Mouse (Mus musculus) hindbrain, embryonic 16.5 days (tissue): ENCODE results near the gene Lmod2. TPM values are rescaled to one million over a fixed set of nuclear protein-coding genes. Genes with fewer than 3 reads are reported as not detected.

Source experiments
- ATAC-seq: fragments of 200-750 bp; cut with Nextera tagmentation; 2 replicates; pipeline ENCODE4 v1.8.0; 2017; ENCODE audit warnings: moderate TSS enrichment, moderate library complexity
- H3K27ac ChIP-seq: fragments of 300-500 bp; sonication (generic); 2 replicates; pipeline ENCODE4 v1.5.1; 2014; ENCODE audit warnings: low read depth, mild to moderate bottlenecking, control low read depth, low read length, moderate library complexity
- H3K27me3 ChIP-seq: fragments of 300-500 bp; sonication (generic); replicated peaks from 2 replicates; pipeline ENCODE4 v1.6.1; 2014; ENCODE audit warnings: low read length; ENCODE audit not compliant: control insufficient read depth, insufficient read depth
- H3K36me3 ChIP-seq: fragments of 300-500 bp; sonication (generic); 2 replicates; pipeline ENCODE4 v1.6.1; 2014; ENCODE audit warnings: mild to moderate bottlenecking, low read length, moderate library complexity, mixed read lengths; ENCODE audit not compliant: control insufficient read depth, insufficient read depth
- H3K4me1 ChIP-seq: fragments of 300-500 bp; sonication (generic); 2 replicates; pipeline ENCODE4 v1.6.1; 2014; ENCODE audit warnings: low read depth, low read length; ENCODE audit not compliant: control insufficient read depth, insufficient read depth
- H3K4me2 ChIP-seq: fragments of 300-500 bp; sonication (generic); 2 replicates; pipeline ENCODE4 v1.6.1; 2014; ENCODE audit warnings: mild to moderate bottlenecking, low read length, control low read depth, moderate library complexity
- H3K4me3 ChIP-seq: fragments of 300-500 bp; sonication (generic); 2 replicates; pipeline ENCODE4 v1.5.1; 2014; ENCODE audit warnings: mild to moderate bottlenecking, low read length, control low read depth, moderate library complexity
- H3K9ac ChIP-seq: fragments of 300-500 bp; sonication (generic); 2 replicates; pipeline ENCODE4 v1.6.1; 2014; ENCODE audit warnings: low read depth, mild to moderate bottlenecking, control low read depth, low read length, moderate library complexity
- H3K9me3 ChIP-seq: fragments of 300-500 bp; sonication (generic); 2 replicates; pipeline ENCODE4 v1.6.1; 2014; ENCODE audit warnings: mild to moderate bottlenecking, low read length, moderate library complexity; ENCODE audit not compliant: control insufficient read depth
- WGBS: fragments of 180-500 bp; shearing (Covaris S2); extraction: QIAGEN DNeasy Blood & Tissue Kit; methylation state at CpG from one replicate; pipeline ENCODE4 v1.1.7; 2014; 5-methylcytosine and 5-hydroxymethylcytosine counted together
- polyA plus RNA-seq: library from polyadenylated mRNA; unstranded; fragments of >200 nt; fragmentation: Nextera tagmentation; extraction: Ambion mirVana; gene quantifications from 2 replicates; pipeline ENCODE4 v1.2.1, GENCODE M21; 2015

Lmod2 gene
- polyA plus RNA-seq = 0.30 TPM in 1 of 2 replicates, not detected in the other

DNA sequence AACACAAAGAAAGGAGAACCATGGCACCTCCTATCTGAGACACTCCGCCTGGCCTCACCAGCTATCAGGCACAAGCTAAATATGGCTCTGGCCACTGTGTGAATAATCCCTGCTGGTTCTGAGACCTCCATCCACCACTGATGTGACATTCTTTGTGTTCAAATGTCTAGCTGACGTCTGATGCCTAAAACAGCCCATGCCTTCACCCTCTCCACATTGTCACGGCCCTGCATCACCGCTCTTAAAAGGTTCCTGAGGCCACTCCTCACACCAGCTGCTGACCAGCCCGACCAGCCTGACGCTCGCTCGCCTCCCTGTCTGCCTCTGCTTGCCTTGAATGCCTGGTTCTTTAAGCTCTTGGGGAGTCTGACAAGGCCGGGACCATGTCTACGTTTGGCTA, at the start of gene Lmod2:
Gene Lmod2, plus strand, starts transcription at position 263 of the 400 bp plus-strand sequence.
- Histone ChIP-seq H3K4me3 (no peak within 1 kb of the TSS), H3K4me2 (no peak within 1 kb of the TSS), H3K9me3 (no peaks in the 10 kb centered on the region), H3K4me1 (no peaks in the 10 kb centered on the region), H3K9ac (no peak within 1 kb of the TSS), H3K36me3 (no peaks in the 10 kb centered on the region), H3K27me3 (no peaks in the 10 kb centered on the region), H3K27ac (no peak within 1 kb of the TSS)
- 71% methylated on average over 10 of the region's 10 CpGs for WGBS
- ATAC-seq = no peak

DNA sequence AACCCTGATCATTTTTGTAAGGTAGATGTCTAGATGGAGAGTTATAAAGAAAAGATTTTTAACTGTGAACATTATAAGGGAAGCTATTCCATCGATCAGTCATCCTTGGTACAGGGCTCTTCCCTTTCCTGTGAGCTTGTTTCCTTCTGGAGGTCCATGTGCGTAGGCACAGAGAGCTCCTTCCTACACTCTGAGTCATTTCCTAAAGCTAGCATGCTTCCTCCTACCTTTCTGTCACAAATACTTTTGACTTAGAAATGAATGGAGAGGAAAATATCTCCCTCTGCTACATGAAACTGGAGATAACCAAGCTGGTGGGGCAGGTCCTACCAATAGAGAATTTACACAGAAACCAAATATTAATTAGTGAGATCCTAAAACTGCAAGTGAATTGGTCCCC, 47.8 kb upstream of the Lmod2 start:
- no peak for ATAC-seq
- Histone ChIP-seq H3K27me3 (no peaks in the 10 kb centered on the region), H3K4me2 (no peak overlapping the region), H3K4me3 (no peak overlapping the region), H3K4me1 (no peaks in the 10 kb centered on the region), H3K9ac (no peak overlapping the region), H3K36me3 (no peaks in the 10 kb centered on the region), H3K27ac (no peak overlapping the region), H3K9me3 (no peaks in the 10 kb centered on the region)
- WGBS = 94% methylated on average over 2 of the region's 2 CpGs

DNA sequence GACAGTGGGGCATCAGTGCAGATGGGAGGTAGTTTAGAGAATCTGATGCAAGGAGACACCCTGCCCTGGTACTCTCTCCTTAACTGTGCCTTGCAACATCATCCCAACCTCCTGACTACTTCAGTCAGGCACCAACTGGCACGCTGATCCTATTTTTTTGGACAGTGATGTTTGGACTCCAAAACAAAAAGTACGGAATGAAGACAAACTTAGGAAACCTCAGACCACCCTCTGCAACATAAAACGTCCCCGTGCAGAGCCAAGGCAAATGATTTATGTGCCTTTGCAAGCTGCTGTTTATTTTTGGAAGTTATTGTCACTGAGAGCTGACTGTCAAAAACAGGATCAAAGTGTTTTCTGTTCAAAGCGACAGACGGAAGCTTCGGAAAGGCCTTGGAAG, 45.5 kb upstream of the Lmod2 start:
- Histone ChIP-seq H3K27ac (no peak overlapping the region), H3K9me3 (no peaks in the 10 kb centered on the region), H3K4me1 (no peaks in the 10 kb centered on the region), H3K4me2 (no peak overlapping the region), H3K9ac (no peak overlapping the region), H3K27me3 (no peaks in the 10 kb centered on the region), H3K4me3 (no peak overlapping the region), H3K36me3 (no peaks in the 10 kb centered on the region)
- 82% methylated on average over 7 of the region's 7 CpGs for WGBS
- ATAC-seq = no peak

DNA sequence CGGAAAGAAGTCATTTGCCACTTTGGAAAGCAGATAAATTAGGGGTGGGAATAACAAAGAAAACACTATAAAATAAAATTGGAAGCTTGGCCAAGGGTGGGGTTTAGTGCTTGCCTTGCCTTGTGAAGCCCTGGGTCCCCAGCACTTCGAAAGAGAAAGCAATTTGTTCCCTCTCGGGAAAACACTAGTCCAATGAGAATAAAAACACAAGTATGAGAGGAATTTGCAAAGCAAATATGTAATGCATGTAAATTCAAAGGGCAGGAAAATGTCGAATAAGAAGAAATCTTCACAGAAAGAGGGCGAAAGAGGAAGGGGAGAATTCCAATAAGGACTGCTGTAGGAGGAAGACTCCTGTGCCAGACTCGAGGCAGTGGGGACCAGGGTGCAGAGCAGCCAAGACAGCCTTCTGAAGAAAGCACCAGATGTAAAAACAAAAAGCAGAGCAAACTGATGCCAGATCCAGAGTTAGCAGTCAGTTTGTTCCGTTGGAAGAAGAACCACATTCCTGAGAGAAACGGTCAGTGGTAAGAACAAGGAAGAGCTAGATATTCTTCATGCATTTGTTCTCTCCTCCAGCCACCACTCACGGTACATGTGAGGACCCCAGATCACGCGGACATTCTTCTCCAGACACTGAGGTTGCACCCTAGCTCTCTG, 43.0 kb upstream of the Lmod2 start:
- Histone ChIP-seq H3K4me1 (no peaks in the 10 kb centered on the region), H3K4me2 (no peak overlapping the region), H3K27me3 (no peaks in the 10 kb centered on the region), H3K9ac (no peak overlapping the region), H3K36me3 (no peaks in the 10 kb centered on the region), H3K9me3 (no peaks in the 10 kb centered on the region), H3K27ac (no peak overlapping the region), H3K4me3 (no peak overlapping the region)
- 77% methylated on average over 11 of the region's 11 CpGs for WGBS
- ATAC-seq = no peak

DNA sequence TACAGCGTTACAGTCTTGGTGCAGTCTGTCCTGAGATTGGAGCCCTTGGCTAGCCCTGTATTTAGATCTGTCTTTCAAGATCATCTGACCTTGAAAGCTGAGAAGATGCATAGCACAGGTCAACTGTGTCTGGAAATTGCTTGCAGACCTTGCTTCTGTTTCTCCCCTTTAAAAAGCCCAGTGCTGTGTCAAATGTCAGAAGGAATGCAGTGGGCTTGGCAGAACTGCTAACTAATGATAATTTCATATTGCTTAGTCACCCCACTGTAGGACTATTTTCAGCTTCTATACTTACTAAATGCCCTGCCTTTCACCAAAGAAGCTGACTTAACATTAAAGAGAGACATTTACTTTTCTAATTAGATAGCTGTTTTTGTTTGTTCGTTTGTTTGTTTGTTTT, 42.1 kb upstream of the Lmod2 start:
- Histone ChIP-seq H3K4me1 (no peaks in the 10 kb centered on the region), H3K27ac (no peak overlapping the region), H3K9me3 (no peaks in the 10 kb centered on the region), H3K36me3 (no peaks in the 10 kb centered on the region), H3K4me3 (no peak overlapping the region), H3K4me2 (no peak overlapping the region), H3K9ac (no peak overlapping the region), H3K27me3 (no peaks in the 10 kb centered on the region)
- no peak for ATAC-seq
- WGBS = 85% methylated on average over 2 of the region's 2 CpGs

DNA sequence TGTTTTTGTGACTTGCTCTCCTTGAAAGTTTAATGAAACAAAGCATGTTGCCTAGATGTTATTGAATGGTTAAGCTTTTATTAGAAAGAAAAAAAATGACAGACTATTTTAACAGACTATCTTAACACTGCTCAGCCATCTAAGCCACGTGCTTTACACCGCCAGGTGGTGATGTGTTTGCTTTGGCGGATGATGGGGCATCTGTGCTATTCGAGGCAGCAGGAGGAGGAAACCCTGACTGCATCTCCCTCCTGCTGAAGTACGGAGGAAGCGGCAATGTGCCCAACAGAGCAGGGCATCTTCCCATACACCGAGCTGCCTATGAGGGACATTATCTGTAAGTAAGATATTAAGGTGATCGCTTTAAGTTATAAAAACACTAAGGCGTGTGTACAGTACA, 33.5 kb upstream of the Lmod2 start:
- Histone ChIP-seq H3K9me3 (no peaks in the 10 kb centered on the region), H3K27ac (no peak overlapping the region), H3K4me1 (no peaks in the 10 kb centered on the region), H3K36me3 (no peaks in the 10 kb centered on the region), H3K9ac (no peak overlapping the region), H3K4me3 (no peak overlapping the region), H3K27me3 (no peaks in the 10 kb centered on the region), H3K4me2 (no peak overlapping the region)
- 80% methylated on average over 9 of the region's 9 CpGs for WGBS
- no peak for ATAC-seq

DNA sequence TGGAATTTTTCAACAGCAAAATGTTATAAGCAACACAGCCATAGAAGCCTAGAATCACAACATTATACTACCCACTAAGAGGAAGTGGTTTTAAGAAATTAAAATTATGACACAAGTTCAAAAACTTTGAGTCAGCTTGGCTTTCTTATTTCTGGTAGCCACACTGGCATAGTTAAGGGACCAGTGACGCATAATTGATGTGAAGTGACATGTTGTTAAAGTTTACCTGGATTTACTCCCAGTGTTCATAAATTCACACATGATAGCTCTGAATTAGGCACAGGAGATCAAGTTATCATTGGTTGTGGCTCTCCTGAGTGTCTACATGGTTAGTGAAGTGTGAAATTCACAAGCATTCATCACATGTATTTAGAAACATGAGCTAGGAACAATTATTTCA, 32.7 kb upstream of the Lmod2 start:
- 87% methylated on average over 1 of the region's 1 CpGs for WGBS
- Histone ChIP-seq H3K27me3 (no peaks in the 10 kb centered on the region), H3K9ac (no peak overlapping the region), H3K4me2 (no peak overlapping the region), H3K27ac (no peak overlapping the region), H3K4me3 (no peak overlapping the region), H3K36me3 (no peaks in the 10 kb centered on the region), H3K4me1 (no peaks in the 10 kb centered on the region), H3K9me3 (no peaks in the 10 kb centered on the region)
- ATAC-seq = no peak

DNA sequence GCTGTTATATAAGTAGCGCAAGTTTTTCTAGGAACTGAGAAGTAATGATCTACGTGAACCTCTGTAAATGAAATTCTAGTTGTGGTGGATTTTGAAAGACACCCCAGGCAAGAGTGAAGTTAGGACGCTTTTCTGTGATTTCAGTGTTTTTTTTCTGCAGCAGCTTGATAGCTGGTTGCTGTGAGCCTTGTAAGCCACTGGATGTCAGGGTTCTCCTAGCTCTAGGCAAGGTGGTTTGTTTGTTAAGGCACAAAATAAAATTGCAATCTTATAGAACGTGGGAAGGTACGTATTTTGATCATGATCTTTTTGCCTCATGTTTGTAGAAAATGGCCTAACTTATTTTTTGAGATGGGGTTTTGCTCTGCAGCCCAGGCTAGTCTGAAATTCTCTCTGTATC, 28.6 kb upstream of the Lmod2 start:
- Histone ChIP-seq H3K9ac (no peak overlapping the region), H3K27me3 (no peaks in the 10 kb centered on the region), H3K4me2 (no peak overlapping the region), H3K9me3 (no peaks in the 10 kb centered on the region), H3K27ac (no peak overlapping the region), H3K36me3 (no peaks in the 10 kb centered on the region), H3K4me1 (no peaks in the 10 kb centered on the region), H3K4me3 (no peak overlapping the region)
- 87% methylated on average over 5 of the region's 5 CpGs for WGBS
- no peak for ATAC-seq

DNA sequence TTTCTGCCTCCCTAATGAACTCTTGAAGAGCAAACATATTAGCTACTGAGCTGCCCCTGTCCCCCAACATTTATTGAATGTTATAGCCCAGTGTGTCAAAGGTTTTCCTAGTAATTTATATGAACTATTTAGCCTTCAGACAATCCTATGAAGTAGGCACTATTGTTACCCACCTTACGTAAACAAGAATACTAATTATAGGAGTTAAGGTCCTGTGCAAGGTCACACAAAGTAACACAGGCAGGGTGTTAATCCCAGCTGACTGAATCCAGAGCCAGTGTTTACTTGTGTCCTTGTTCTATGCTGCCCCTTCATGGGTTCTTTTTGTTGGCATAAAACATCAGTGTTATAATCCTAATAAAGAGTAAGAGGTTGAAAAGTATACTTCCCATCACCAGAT, 27.9 kb upstream of the Lmod2 start:
- no peak overlapping the region for H3K4me3 ChIP-seq
- H3K27me3 ChIP-seq = no peaks in the 10 kb centered on the region
- no peaks in the 10 kb centered on the region for H3K36me3 ChIP-seq
- H3K9me3 ChIP-seq = no peaks in the 10 kb centered on the region
- no peak overlapping the region for H3K27ac ChIP-seq
- no peak overlapping the region for H3K9ac ChIP-seq
- no peaks in the 10 kb centered on the region for H3K4me1 ChIP-seq
- ATAC-seq = no peak
- 88% methylated on average over 1 of the region's 1 CpGs for WGBS
- H3K4me2 ChIP-seq = no peak overlapping the region

DNA sequence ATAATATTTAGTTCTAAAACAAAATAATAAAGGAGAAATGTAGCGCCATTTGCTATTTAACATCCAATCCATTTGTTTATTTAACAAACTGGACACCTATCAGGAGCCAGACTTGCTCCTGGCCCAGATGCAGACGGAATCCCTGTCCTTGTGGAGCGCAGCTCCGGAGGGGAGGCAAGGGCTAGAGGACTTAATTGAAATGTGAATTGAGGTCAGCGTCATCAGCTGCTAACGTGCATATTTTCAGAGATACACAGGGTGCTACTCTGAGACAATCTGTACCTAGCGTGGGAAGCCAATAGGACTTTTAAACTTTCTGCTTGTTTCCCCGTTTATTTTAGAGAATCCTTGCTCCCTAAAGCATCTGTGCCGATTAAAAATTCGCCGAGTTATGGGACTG, 27.3 kb upstream of the Lmod2 start:
- H3K27me3 ChIP-seq = no peaks in the 10 kb centered on the region
- no peak overlapping the region for H3K27ac ChIP-seq
- WGBS = 70% methylated on average over 11 of the region's 11 CpGs
- H3K4me3 ChIP-seq = no peak overlapping the region
- no peaks in the 10 kb centered on the region for H3K9me3 ChIP-seq
- H3K36me3 ChIP-seq = no peaks in the 10 kb centered on the region
- no peak overlapping the region for H3K4me2 ChIP-seq
- ATAC-seq = no peak
- no peaks in the 10 kb centered on the region for H3K4me1 ChIP-seq
- no peak overlapping the region for H3K9ac ChIP-seq
